Mouse (Mus musculus): ENCODE results near the gene Cmah. TPM values are rescaled to one million over a fixed set of nuclear protein-coding genes. Genes with fewer than 3 reads are reported as not detected.

The Cmah gene
- polyA plus RNA-seq, 1 experiment from 2014 or later = 0.57 TPM

- Histone ChIP-seq H3K27me3 (no peaks in the 10 kb centered on the region), H3K4me3 (no peak overlapping the region), H3K4me1 (no peaks in the 10 kb centered on the region), H3K36me3 (no peaks in the 10 kb centered on the region), H3K4me2 (no peak overlapping the region), H3K9me3 (no peaks in the 10 kb centered on the region), H3K27ac (no peak overlapping the region), H3K9ac (no peak overlapping the region)
- ATAC-seq (ENCODE audit: borderline replicate concordance, extremely low read depth, low FRiP score, low TSS enrichment) = no peak
- WGBS = 72% methylated on average over 6 of the region's 6 CpGs
Measured at GRCm38 (mm10) chr13:24321313-24321712, 5.9 kb upstream of the Cmah start.

GRCm38 (mm10) chr13:24328036-24328817 lies 1.0 kb downstream of the Cmah start:
- Histone ChIP-seq H3K27ac (no peak overlapping the region), H3K9ac (no peak overlapping the region), H3K36me3 (no peaks in the 10 kb centered on the region), H3K4me3 (no peak overlapping the region), H3K9me3 (no peaks in the 10 kb centered on the region), H3K4me1 (no peaks in the 10 kb centered on the region), H3K4me2 (no peak overlapping the region), H3K27me3 (no peaks in the 10 kb centered on the region)
- ATAC-seq (ENCODE audit: borderline replicate concordance, extremely low read depth, low FRiP score, low TSS enrichment) = no peak
- 70% methylated on average over 9 of the region's 9 CpGs for WGBS

DNA sequence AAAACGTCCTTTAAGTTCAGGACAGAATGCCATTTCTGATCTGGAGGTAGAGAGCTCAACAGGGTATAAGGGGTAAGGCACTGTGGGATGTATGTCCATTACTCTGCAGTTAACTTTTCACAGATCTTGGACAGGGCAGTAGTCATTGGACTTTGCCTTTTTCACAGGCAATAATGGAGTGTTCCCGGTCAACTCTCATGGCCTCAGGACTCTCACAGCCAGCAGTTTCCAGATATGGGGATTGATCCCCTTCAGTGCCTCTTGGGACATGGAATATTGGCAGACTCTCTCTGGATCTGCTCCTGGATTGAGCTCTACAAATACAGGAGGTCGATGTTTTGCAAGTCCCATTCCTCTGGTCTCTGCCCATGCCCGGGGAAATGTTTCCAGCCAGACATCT lies 2.9 kb downstream of the Cmah start:
- Histone ChIP-seq H3K36me3 (no peaks in the 10 kb centered on the region), H3K27me3 (no peaks in the 10 kb centered on the region), H3K9ac (no peak overlapping the region), H3K9me3 (no peaks in the 10 kb centered on the region), H3K4me3 (no peak overlapping the region), H3K4me1 (no peaks in the 10 kb centered on the region), H3K4me2 (no peak overlapping the region), H3K27ac (no peak overlapping the region)
- no peak for ATAC-seq (ENCODE audit: borderline replicate concordance, extremely low read depth, low FRiP score, low TSS enrichment)
- 77% methylated on average over 4 of the region's 4 CpGs for WGBS

DNA sequence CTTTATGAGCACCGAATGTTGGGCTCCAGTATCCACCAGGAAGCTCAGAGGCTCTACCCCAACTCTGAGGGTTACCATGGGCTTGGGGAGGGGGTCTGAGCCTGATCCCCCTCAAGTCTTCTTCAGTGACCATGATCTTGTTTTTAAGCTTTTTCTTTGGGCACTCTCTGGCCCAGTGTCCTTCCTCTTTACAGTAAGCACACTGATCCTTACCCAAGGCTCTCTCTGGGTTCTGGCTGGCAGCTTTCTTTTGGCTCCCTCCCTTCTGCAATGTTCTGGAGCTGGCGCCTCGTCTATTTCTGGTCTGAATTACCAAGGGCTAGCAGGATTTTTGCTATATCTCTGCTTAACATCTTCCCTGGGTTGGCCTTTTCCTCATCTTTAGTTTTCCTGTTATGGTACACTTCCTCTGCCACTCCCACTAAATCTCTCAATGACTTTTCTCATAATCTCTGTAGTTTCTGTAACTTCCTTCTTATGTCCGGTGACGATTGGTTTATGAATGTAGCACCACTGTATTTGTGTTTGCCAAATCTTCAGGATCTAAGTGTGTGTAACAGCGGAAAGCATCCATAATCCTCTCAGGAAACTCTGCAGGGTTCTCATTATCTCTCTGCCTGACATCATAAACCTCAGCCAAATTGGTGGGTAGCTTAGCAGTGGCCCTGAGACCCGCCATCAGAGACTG lies 3.8 kb downstream of the Cmah start:
- Histone ChIP-seq H3K36me3 (no peaks in the 10 kb centered on the region), H3K4me1 (no peaks in the 10 kb centered on the region), H3K4me2 (no peak overlapping the region), H3K9ac (no peak overlapping the region), H3K4me3 (no peak overlapping the region), H3K27me3 (no peaks in the 10 kb centered on the region), H3K9me3 (no peaks in the 10 kb centered on the region), H3K27ac (no peak overlapping the region)
- 67% methylated on average over 7 of the region's 7 CpGs for WGBS
- no peak for ATAC-seq (ENCODE audit: borderline replicate concordance, extremely low read depth, low FRiP score, low TSS enrichment)

GRCm38 (mm10) chr13:24332537-24332936 lies 5.3 kb downstream of the Cmah start:
- H3K27ac ChIP-seq = no peak overlapping the region
- no peak overlapping the region for H3K9ac ChIP-seq
- no peak overlapping the region for H3K4me2 ChIP-seq
- 13% methylated on average over 3 of the region's 3 CpGs for WGBS
- no peak for ATAC-seq (ENCODE audit: borderline replicate concordance, extremely low read depth, low FRiP score, low TSS enrichment)
- no peaks in the 10 kb centered on the region for H3K9me3 ChIP-seq
- H3K4me3 ChIP-seq = no peak overlapping the region
- no peaks in the 10 kb centered on the region for H3K36me3 ChIP-seq
- H3K27me3 ChIP-seq = no peaks in the 10 kb centered on the region
- no peaks in the 10 kb centered on the region for H3K4me1 ChIP-seq

GRCm38 (mm10) chr13:24336818-24337217 lies 9.6 kb downstream of the Cmah start:
- Histone ChIP-seq H3K4me3 (no peak overlapping the region), H3K36me3 (no peaks in the 10 kb centered on the region), H3K27ac (no peak overlapping the region), H3K9me3 (no peaks in the 10 kb centered on the region), H3K9ac (no peak overlapping the region), H3K4me2 (no peak overlapping the region), H3K4me1 (0 out of 2 replicates have a peak, but pooled peaks cover 5% of the 10 kb centered on the region), H3K27me3 (no peaks in the 10 kb centered on the region)
- no peak for ATAC-seq (ENCODE audit: borderline replicate concordance, extremely low read depth, low FRiP score, low TSS enrichment)
- 70% methylated on average over 4 of the region's 4 CpGs for WGBS

GRCm38 (mm10) chr13:24337874-24338273 lies 10.7 kb downstream of the Cmah start:
- H3K4me1 ChIP-seq = 0 out of 2 replicates have a peak, but pooled peaks cover 5% of the 10 kb centered on the region
- no peak overlapping the region for H3K4me2 ChIP-seq
- H3K27me3 ChIP-seq = no peaks in the 10 kb centered on the region
- no peak overlapping the region for H3K9ac ChIP-seq
- no peaks in the 10 kb centered on the region for H3K36me3 ChIP-seq
- no peak for ATAC-seq (ENCODE audit: borderline replicate concordance, extremely low read depth, low FRiP score, low TSS enrichment)
- no peak overlapping the region for H3K27ac ChIP-seq
- WGBS = 45% methylated on average over 3 of the region's 3 CpGs
- H3K4me3 ChIP-seq = no peak overlapping the region
- no peaks in the 10 kb centered on the region for H3K9me3 ChIP-seq

GRCm38 (mm10) chr13:24338343-24338861 lies 11.2 kb downstream of the Cmah start:
- H3K9ac ChIP-seq = no peak overlapping the region
- no peaks in the 10 kb centered on the region for H3K9me3 ChIP-seq
- no peak overlapping the region for H3K27ac ChIP-seq
- WGBS = 38% methylated on average over 4 of the region's 4 CpGs
- no peak overlapping the region for H3K4me2 ChIP-seq
- no peaks in the 10 kb centered on the region for H3K36me3 ChIP-seq
- H3K4me3 ChIP-seq = no peak overlapping the region
- ATAC-seq (ENCODE audit: borderline replicate concordance, extremely low read depth, low FRiP score, low TSS enrichment) = no peak; the same call in 1 of the 2 replicates
- H3K27me3 ChIP-seq = no peaks in the 10 kb centered on the region
- H3K4me1 ChIP-seq = 0 out of 2 replicates have a peak, but pooled peaks cover 5% of the 10 kb centered on the region

DNA sequence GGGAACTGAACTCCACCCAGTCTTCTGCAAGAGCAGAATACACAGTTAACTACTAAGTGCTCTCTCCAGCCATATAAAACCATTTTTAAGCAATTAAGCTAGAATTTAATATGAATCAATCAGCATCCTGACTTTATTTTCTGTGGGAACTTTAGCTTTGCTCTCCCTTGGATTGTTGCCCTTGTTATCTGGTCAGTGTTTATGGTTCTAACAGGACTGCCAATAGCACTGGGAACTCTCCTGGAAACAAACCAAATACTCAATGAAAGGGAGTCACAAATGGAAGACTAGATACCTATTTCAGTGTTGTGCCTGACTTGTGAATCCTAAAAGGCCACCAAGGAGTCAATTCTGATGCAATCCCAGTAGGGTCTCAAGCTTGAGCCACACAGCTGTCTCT lies 12.7 kb downstream of the Cmah start:
- Histone ChIP-seq H3K4me2 (no peak overlapping the region), H3K4me1 (0 out of 2 replicates have a peak, but pooled peaks cover 5% of the 10 kb centered on the region), H3K27ac (no peak overlapping the region), H3K9ac (no peak overlapping the region), H3K9me3 (no peaks in the 10 kb centered on the region), H3K4me3 (no peak overlapping the region), H3K36me3 (no peaks in the 10 kb centered on the region), H3K27me3 (no peaks in the 10 kb centered on the region)
- ATAC-seq (ENCODE audit: borderline replicate concordance, extremely low read depth, low FRiP score, low TSS enrichment) = no peak

- H3K9me3 ChIP-seq = no peaks in the 10 kb centered on the region
- 0 out of 2 replicates have a peak, but pooled peaks cover 5% of the 10 kb centered on the region for H3K4me1 ChIP-seq
- no peak for ATAC-seq (ENCODE audit: borderline replicate concordance, extremely low read depth, low FRiP score, low TSS enrichment)
- H3K4me3 ChIP-seq = no peak overlapping the region
- H3K27me3 ChIP-seq = no peaks in the 10 kb centered on the region
- no peak overlapping the region for H3K9ac ChIP-seq
- no peak overlapping the region for H3K27ac ChIP-seq
- H3K4me2 ChIP-seq = no peak overlapping the region
- WGBS = 82% methylated on average over 6 of the region's 6 CpGs
- H3K36me3 ChIP-seq = no peaks in the 10 kb centered on the region
Measured at GRCm38 (mm10) chr13:24340462-24340861, 13.3 kb downstream of the Cmah start.

- no peaks in the 10 kb centered on the region for H3K36me3 ChIP-seq
- no peaks in the 10 kb centered on the region for H3K9me3 ChIP-seq
- no peak overlapping the region for H3K9ac ChIP-seq
- WGBS = 81% methylated on average over 4 of the region's 4 CpGs
- 0 out of 2 replicates have a peak, but pooled peaks cover 5% of the 10 kb centered on the region for H3K4me1 ChIP-seq
- no peak overlapping the region for H3K27ac ChIP-seq
- no peak overlapping the region for H3K4me3 ChIP-seq
- ATAC-seq (ENCODE audit: borderline replicate concordance, extremely low read depth, low FRiP score, low TSS enrichment) = no peak
- no peaks in the 10 kb centered on the region for H3K27me3 ChIP-seq
- H3K4me2 ChIP-seq = no peak overlapping the region
Measured at GRCm38 (mm10) chr13:24342091-24342490, 14.9 kb downstream of the Cmah start.

GRCm38 (mm10) chr13:24353004-24353403 lies 25.8 kb downstream of the Cmah start:
- Histone ChIP-seq H3K36me3 (no peaks in the 10 kb centered on the region), H3K9ac (no peak overlapping the region), H3K4me1 (no peaks in the 10 kb centered on the region), H3K4me2 (no peak overlapping the region), H3K9me3 (no peaks in the 10 kb centered on the region), H3K27me3 (no peaks in the 10 kb centered on the region), H3K4me3 (no peak overlapping the region), H3K27ac (no peak overlapping the region)
- no peak for ATAC-seq (ENCODE audit: borderline replicate concordance, extremely low read depth, low FRiP score, low TSS enrichment)
- 90% methylated on average over 5 of the region's 5 CpGs for WGBS

All from lung, embryonic 15.5 days (tissue).